Mouse (Mus musculus) erythroblast, embryonic 14.5 days (primary cell): ENCODE measurements at regions not wholly inside any gene's neighbourhood (a gene's known extent, or its start where the extent isn't known, plus 50 kb on each side); places are given as distances from the start of the nearest gene placed in this dataset.

Experiments used
- H3K27me3 ChIP-seq: 2 replicates; pipeline ENCODE4 v1.6.1; 2012; ENCODE audit warnings: inconsistent platforms; ENCODE audit not compliant: control insufficient read depth
- H3K36me3 ChIP-seq: 2 replicates; pipeline ENCODE4 v1.6.1; 2012; ENCODE audit warnings: mild to moderate bottlenecking, inconsistent platforms; ENCODE audit not compliant: control insufficient read depth
- H3K4me1 ChIP-seq: 2 replicates; pipeline ENCODE4 v1.6.1; 2012; ENCODE audit warnings: inconsistent platforms; ENCODE audit not compliant: control insufficient read depth
- H3K4me3 ChIP-seq: replicated peaks from 2 replicates; pipeline ENCODE3; 2012; ENCODE audit warnings: moderate library complexity, mild to moderate bottlenecking, inconsistent platforms
- H3K9me3 ChIP-seq: 2 replicates; pipeline ENCODE4 v1.6.1; 2012; ENCODE audit warnings: low read length, inconsistent platforms, mixed read lengths; ENCODE audit not compliant: control insufficient read depth
- GATA1 ChIP-seq: IDR thresholded peaks from 2 replicates; pipeline ENCODE4 v1.6.1; 2012; ENCODE audit warnings: low read length, inconsistent platforms, mixed read lengths
- TAL1 ChIP-seq: IDR thresholded peaks from 3 replicates; pipeline ENCODE4 v1.6.1; 2012; ENCODE audit warnings: low read length, inconsistent platforms, mixed read lengths

- H3K36me3 ChIP-seq: no peaks in the 10 kb centered on the region
- TF ChIP-seq TAL1 (no peak), GATA1 (no peak)
- no peaks in the 10 kb centered on the region for H3K4me1 ChIP-seq
- H3K4me3 ChIP-seq: no peak overlapping the region
- H3K27me3 ChIP-seq: no peaks in the 10 kb centered on the region
- no peaks in the 10 kb centered on the region for H3K9me3 ChIP-seq
Measured at GRCm38 (mm10) chr7:37020078-37020477, 322.2 kb downstream of the Tshz3 start.

- Histone ChIP-seq H3K9me3 (peaks cover 3% of the 10 kb centered on the region; the same call in 1 of the 2 replicates), H3K36me3 (no peaks in the 10 kb centered on the region), H3K4me1 (no peaks in the 10 kb centered on the region), H3K4me3 (no peak overlapping the region), H3K27me3 (no peaks in the 10 kb centered on the region)
- TF ChIP-seq TAL1 (no peak), GATA1 (no peak)
Measured at GRCm38 (mm10) chr7:37024501-37025025, 326.6 kb downstream of the Tshz3 start.

- Histone ChIP-seq H3K27me3 (no peaks in the 10 kb centered on the region), H3K36me3 (no peaks in the 10 kb centered on the region), H3K4me3 (no peak overlapping the region), H3K9me3 (peaks cover 6% of the 10 kb centered on the region; the same call in 1 of the 2 replicates), H3K4me1 (no peaks in the 10 kb centered on the region)
- TF ChIP-seq TAL1: no peak
- TF ChIP-seq GATA1: no peak
Measured at GRCm38 (mm10) chr7:37064582-37065458, 366.9 kb downstream of the Tshz3 start.

- Histone ChIP-seq H3K36me3 (no peaks in the 10 kb centered on the region), H3K4me1 (no peaks in the 10 kb centered on the region), H3K27me3 (no peaks in the 10 kb centered on the region), H3K4me3 (no peak overlapping the region), H3K9me3 (no peaks in the 10 kb centered on the region)
- TF ChIP-seq GATA1: no peak
Measured at GRCm38 (mm10) chr7:37077698-37078097, 379.8 kb downstream of the Tshz3 start.

- no peak for TF ChIP-seq TAL1
- TF ChIP-seq GATA1: no peak
- H3K36me3 ChIP-seq: no peaks in the 10 kb centered on the region
- H3K4me3 ChIP-seq: no peak overlapping the region
- H3K9me3 ChIP-seq: no peaks in the 10 kb centered on the region
- H3K27me3 ChIP-seq: no peaks in the 10 kb centered on the region
- H3K4me1 ChIP-seq: no peaks in the 10 kb centered on the region
Measured at GRCm38 (mm10) chr7:37078140-37078539, 380.2 kb downstream of the Tshz3 start.

- H3K36me3 ChIP-seq: no peaks in the 10 kb centered on the region
- no peak overlapping the region for H3K4me3 ChIP-seq
- H3K4me1 ChIP-seq: peaks cover 32% of the 10 kb centered on the region
- no peaks in the 10 kb centered on the region for H3K27me3 ChIP-seq
- no peak for TF ChIP-seq GATA1
- no peak for TF ChIP-seq TAL1
- H3K9me3 ChIP-seq: no peaks in the 10 kb centered on the region
Measured at GRCm38 (mm10) chr7:37089726-37090125, 391.8 kb downstream of the Tshz3 start.

- Histone ChIP-seq H3K4me3 (peak overlapping the region; percentile 42), H3K9me3 (peaks cover 4% of the 10 kb centered on the region; the same call in 1 of the 2 replicates), H3K36me3 (no peaks in the 10 kb centered on the region; the same call in 1 of the 2 replicates), H3K27me3 (no peaks in the 10 kb centered on the region), H3K4me1 (peaks cover 32% of the 10 kb centered on the region)
- TF ChIP-seq GATA1 (no peak), TAL1 (peak; percentile 25; the same call in 1 of the 3 replicates)
Measured at GRCm38 (mm10) chr7:37092572-37092971, 394.7 kb downstream of the Tshz3 start.

GRCm38 (mm10) chr7:37093721-37094120, 395.8 kb downstream of the Tshz3 start:
- TF ChIP-seq TAL1 (no peak), GATA1 (no peak)
- H3K36me3 ChIP-seq: no peaks in the 10 kb centered on the region; the same call in 1 of the 2 replicates
- H3K27me3 ChIP-seq: no peaks in the 10 kb centered on the region
- H3K4me1 ChIP-seq: peaks cover 36% of the 10 kb centered on the region
- peaks cover 4% of the 10 kb centered on the region; the same call in 1 of the 2 replicates for H3K9me3 ChIP-seq
- peak overlapping the region; percentile 30 for H3K4me3 ChIP-seq

- H3K4me3 ChIP-seq: no peak overlapping the region
- H3K9me3 ChIP-seq: peaks cover 4% of the 10 kb centered on the region; the same call in 1 of the 2 replicates
- peaks cover 40% of the 10 kb centered on the region for H3K4me1 ChIP-seq
- H3K36me3 ChIP-seq: no peaks in the 10 kb centered on the region; the same call in 1 of the 2 replicates
- TF ChIP-seq GATA1 (no peak), TAL1 (no peak)
- no peaks in the 10 kb centered on the region for H3K27me3 ChIP-seq
Measured at GRCm38 (mm10) chr7:37095839-37096238, 397.9 kb downstream of the Tshz3 start.
